Mouse (Mus musculus): Measurements from ENCODE around the gene Ddah2.

DNA sequence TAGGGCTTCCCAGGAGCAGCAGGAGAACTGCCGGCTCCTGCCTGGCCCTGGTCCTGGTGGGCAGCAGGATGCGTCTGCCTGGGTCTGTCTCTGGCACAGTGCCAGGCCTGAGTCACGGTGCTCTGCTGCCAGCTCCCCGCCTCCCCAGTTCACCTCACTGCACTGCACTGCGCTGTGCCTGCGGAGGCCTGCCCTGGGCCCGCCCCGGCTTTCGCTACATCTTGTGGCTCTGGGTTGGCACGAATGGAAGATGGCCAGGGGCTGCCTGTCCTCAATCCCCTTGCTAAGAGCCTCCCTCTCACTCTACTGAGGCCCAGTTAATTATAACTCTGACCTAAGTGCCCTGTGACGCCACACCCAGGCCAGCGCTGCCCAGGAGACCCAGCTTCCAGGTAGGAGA, 42.5 kb upstream of the Ddah2 start, which contains the start of gene Vwa7:
- TF ChIP-seq CTCF (IDR thresholded peaks at IDR 0.05; ENCODE audit: extremely low read depth, insufficient read depth, insufficient read length, insufficient replicate concordance) = no peak
- no peak for TF ChIP-seq POLR2A (IDR thresholded peaks at IDR 0.05; ENCODE audit: low read depth, low read length)

Measured in spleen, adult 2 months (tissue).